Mouse (Mus musculus) brain, adult 2 months (tissue): ENCODE data around the gene Gm43302.
A peak's percentile ranks its signal among the peaks of the same experiment; 100 is the strongest.
"Not testable (repeated sequence)": the region's sequence is repeated elsewhere in the genome, so short reads cannot be mapped to it uniquely, and the experiment has no call there.

Experiments
- DNase-seq: peaks from one replicate; pipeline ENCODE4 v3.0.0; 2011; ENCODE audit warnings: low read depth, low spot score

Gm43302 gene

DNA sequence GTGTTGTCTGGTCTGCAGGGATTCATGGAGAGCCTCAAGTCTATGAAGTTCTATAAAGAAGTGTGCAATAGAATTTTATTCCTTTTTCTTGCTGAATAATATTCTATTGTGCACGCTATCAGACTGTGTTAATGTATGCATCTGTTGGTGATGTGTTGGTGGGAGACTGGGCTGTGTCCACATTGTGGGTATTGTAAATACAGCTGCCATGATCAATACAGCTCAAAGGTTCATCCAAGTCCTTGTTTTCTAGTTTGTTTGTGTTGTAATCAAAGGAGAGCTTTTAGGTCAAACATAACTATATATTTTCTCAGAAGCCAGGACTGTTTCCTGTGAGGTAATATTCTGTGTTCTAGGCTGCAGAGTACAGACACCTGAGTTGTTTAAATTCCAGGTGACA lies 94.3 kb downstream of the Gm43302 start:
- not testable (repeated sequence) for DNase-seq

DNA sequence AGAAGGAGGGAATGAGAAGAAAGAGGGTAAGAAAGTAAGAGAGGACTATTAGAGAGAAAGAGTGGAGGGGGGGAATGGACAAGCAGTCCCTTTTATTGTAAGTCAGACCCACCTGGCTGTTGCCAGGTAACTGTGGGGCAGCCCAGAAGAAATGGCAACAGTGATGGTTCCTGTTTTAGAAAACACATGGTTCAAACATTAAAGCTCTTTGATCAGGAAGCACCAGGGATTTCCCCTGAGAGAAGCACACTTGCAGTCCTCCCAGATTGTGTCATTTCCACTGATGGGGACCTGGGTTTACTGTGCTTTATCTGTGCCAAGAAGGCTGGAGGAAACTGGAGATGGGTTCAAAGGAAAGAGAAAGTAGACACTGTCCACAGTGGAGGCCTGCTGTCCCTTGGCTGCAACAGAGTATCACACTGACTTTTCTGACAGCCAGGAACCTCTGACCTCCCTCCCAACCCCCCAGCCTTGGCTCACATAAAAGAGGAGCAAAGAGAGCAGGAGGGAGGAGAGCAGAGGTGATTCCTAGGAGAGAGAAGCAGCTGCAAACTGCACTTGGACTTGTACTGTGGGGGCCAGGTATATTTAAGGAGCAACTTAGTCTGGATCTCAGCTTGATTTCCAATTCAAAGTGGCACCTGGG lies 95.5 kb downstream of the Gm43302 start:
- not testable (repeated sequence) for DNase-seq

DNA sequence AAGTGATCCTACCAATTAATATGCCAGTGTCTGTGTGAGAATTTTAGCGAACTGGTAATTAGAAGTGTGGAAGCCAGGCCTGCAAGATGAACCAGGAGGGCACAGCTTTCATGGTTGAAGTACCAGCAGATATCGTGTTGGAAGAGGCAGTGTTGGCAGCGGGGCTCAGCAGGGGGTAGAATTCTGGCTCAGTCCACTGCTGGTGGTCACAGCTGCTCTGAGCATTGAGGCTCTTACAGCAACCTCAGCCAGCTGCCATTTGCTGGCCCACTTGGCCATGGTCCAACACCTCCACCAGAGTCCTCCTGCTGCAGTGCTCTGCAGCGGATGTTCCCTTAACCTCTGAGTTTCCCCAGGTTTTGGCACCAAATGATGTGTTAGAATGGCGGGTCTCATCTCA lies 97.2 kb downstream of the Gm43302 start:
- DNase-seq, result peak; percentile 6

DNA sequence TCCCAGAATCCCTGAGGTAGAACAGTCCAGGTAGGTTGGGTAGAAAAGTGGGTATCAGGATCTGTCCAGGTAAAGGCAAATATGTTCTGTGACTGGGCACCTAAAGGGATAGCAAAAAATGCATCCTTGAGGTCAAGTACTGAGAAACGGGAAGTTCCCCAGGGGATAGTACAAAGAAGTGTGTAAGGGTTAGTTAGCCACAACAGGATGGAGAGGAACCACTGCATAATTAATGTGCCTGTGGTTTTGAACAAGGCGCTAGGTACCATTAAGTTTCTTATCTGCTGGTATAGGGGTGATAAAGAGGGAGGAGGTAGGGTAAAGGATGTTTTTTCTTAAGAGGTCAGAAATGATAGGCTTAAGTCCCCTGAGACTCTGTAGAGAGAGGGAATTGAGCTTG lies 101.0 kb downstream of the Gm43302 start:
- DNase-seq, result not testable (repeated sequence)

DNA sequence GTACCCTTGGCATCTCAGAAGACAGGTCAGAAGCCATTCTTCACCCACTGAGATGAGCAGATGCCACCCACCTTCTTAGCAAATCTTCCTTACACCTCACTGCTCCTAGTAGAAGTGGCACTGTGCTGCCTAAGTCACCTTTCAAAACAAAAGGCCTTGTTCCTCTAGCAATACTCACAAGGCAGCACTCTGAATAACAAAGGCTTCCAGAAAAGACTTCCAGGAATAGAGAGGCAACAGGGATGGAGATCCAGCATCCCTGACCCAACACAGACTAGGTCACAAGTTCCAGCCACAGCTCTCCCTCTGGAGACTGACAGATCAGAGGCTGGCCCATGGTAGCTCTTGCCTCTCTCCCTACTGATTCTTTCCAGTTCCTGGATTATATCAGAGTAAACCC lies 112.0 kb downstream of the Gm43302 start:
- DNase-seq, result no peak
